Mouse (Mus musculus) G1E-ER4 (cell line): ENCODE results near the gene Secisbp2. TPM values are rescaled to one million over a fixed set of nuclear protein-coding genes. Genes with fewer than 3 reads are reported as not detected.

Experiments
- GATA1 ChIP-seq: IDR thresholded peaks from one replicate; pipeline ENCODE4 v1.8.0; 2012; ENCODE audit warnings: low read length, inconsistent platforms
- polyA plus RNA-seq: library from polyadenylated mRNA; stranded (reverse); fragments of >175 nt; gene quantifications from 2 replicates; pipeline ENCODE4 v1.2.3, GENCODE M21; 2012

Secisbp2 gene
- polyA plus RNA-seq = 26.4 and 27.8 TPM in 2 replicates

- no peak for TF ChIP-seq GATA1
These were observed at the start of gene Secisbp2 for GRCm38 (mm10) chr13:51651408-51652064. TSS of gene Secisbp2 (plus strand) at chr13:51651697.

DNA sequence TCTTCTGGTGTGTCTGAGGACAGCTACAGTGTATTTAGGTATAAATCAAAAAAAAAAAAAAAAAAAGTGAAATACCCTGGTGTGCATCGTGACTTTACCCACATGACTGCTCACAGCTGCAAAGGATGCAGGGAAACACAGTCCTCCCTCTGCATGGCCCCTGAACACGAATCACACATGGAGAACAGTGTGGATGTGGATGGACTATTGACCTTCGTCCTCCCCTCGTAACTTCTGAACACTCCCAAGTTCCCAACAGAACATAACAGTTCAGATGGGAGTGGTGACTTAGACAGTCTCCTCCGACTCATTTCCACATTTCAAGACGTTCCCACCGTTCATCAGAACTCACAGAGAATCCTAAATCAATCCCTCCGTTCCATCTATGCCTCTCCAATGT is 48.7 kb upstream of the Secisbp2 start:
- no peak for TF ChIP-seq GATA1

DNA sequence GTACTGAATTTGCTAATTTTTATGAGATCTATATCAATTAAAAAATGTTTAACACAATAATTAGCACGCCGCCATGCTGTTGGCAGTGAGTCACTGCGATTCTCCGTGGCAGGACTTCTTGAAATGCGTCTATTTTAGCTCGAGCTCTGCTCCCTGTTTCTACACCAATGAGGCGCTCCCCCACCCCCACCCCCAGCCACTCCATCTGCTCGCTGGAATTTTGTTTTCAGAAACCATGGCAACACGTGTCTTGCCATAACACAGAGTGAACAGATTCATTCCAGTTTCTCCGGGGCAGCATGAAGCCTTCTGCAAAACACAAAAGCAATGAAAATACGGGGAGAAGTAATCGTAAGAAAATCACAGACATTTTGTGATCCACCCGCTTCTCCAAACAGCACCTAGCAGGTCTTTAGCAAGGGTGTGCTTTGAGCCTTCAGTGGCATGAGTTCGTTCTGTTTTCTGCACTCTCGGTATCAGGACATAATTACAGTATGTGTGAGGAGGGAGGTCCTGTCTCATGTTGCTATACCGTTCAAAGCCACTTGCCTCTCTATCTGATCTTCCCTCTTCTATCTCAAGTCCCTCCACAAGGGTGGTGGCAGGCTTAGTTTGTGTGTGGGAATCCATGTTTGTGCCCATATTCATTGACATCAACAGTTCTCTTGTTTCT is 48.1 kb upstream of the Secisbp2 start:
- no peak for TF ChIP-seq GATA1

DNA sequence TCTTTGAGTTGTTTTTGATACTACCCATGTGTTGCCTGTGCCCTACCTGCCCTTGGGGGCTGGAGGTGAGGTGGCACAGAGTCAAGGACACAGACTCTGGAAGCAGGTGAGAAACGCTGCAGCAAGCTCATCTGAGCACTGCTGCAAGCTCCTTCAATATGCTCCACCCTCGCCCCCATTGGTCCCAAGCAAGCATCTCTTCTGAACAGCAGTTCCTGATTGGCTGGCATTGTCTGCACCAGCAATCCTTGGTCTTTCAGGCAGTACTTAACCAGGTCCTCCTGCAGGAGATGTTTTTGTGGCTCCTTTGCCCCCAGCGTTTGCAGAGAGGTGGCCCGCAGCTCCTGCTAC is 47.6 kb upstream of the Secisbp2 start:
- TF ChIP-seq GATA1 = no peak

GRCm38 (mm10) chr13:51609231-51609630 is 42.3 kb upstream of the Secisbp2 start:
- no peak for TF ChIP-seq GATA1

- TF ChIP-seq GATA1 = no peak
These were observed 40.4 kb upstream of the Secisbp2 start for GRCm38 (mm10) chr13:51611060-51611459.

DNA sequence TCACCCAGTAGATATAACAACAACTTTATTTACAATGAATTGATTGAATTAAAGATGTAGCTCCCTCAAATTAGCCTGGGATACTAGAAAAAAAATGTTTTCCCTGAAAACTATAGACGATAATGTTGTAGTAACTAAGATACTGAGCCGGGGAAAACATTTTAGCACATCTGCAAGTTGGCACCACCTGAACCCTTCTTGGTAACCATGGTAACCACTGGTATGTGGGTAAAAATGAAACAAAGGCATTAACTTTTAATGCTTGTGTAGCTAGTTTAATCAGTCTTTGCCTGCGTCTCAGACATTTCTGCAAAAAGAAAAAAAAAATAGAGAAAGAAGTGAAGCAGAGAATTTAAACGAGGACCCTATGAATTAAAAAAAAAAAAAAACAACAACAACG is 40.0 kb upstream of the Secisbp2 start:
- TF ChIP-seq GATA1 = no peak

DNA sequence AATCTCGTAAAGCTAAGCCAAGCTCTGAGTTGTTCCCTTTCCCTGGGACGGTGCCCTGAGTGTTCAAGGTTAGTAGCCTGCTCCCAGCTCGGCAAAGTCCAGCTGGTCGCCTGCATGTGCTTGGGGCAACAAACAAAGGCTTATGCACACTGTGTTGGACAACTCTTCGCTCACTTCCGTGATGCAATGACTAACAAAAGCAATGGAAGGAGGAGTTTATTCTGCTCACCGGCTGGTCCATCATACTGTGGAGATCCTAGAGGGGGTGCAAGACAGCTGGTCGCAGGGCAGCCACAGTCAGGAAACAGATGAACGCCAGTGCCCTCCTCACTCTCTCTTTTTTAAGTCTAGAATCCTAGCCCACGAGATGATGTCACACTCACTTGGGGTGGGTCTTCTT is 35.7 kb upstream of the Secisbp2 start:
- no peak for TF ChIP-seq GATA1

DNA sequence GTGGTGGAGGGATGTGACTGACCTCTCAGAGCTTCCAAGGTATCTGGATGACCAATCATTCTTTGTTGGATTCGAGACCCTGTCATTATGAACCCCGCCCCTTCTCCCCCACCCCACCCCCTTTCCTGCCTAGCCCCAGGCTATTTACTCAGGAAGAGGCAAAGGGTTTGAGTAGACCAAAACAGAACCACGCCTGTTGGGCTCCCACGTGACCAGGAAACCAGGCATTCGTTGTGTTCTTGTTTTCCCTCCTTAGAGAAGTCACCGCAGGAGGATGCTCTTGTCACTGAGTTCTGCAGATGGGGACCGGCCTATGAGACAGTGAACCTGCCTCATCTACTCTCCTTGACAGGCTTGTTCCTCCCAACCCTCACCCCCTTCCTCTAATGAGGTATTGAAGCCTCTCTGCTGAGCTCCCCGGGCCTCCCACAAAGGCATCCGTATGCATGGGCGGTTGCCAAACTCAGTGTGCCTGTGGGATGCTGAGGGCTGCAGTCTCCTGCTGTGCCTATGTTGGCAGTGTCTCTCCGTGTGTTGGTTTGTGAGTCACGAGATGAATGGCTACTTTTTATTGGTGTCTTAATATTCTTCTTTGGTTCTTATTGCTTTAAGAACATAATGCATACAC is 35.0 kb upstream of the Secisbp2 start:
- no peak for TF ChIP-seq GATA1

DNA sequence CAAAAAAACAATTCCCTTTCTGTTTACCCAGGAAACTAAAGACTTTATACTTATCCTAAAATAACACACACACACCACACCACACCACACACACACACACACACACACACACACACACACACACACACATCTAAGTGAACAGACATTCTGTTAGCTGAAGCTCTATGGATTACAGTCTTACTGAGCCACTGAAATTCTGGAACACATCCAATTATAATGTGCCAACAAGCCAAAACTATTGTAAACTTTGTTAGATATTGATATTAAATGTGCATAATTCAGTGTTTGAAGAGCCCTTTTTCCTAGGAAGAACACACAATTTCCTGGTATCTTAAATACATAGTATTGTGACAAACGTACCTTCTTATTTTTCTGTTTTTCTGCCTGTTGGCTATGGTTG is 34.2 kb upstream of the Secisbp2 start:
- no peak for TF ChIP-seq GATA1

GRCm38 (mm10) chr13:51617861-51618260 is 33.6 kb upstream of the Secisbp2 start:
- TF ChIP-seq GATA1 = no peak

DNA sequence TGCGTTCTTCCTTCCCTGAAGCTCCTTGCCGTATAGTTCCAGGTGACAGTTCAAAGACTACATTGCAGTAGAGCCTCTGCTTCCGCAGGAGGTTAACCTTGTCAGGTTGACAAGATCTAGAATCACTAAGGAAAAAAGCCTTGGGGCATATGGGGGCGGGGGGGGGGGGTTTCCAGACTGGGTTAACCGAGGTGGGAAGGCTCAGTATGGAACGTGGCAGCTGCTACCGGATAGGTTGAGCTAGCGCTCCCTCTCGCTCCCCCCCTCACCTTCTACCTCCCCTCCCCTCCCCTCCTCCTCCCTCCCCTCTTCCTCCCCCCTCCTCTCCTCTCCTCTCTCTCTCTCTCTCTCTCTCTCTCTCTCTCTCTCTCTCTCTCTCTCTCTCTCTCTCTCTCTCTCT is 32.9 kb upstream of the Secisbp2 start:
- TF ChIP-seq GATA1 = no peak

DNA sequence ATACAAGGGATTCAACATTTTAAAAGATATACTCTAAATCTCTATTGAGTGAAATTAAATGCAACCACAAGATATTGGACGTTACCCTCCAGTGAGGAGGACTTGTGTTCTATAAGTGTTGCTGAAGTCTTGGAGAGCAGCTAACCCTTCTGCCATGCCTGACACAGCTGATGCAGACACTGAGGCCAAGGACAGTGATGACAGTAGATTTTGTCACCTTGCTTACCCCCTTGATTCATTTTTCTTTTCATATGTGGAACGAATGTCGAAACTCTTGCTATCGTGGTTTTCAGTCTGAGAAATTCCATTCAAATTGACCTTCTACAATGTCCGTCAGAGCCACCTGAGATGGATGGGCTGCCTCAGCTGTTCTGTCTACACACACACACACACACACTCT is 28.9 kb upstream of the Secisbp2 start:
- no peak for TF ChIP-seq GATA1

DNA sequence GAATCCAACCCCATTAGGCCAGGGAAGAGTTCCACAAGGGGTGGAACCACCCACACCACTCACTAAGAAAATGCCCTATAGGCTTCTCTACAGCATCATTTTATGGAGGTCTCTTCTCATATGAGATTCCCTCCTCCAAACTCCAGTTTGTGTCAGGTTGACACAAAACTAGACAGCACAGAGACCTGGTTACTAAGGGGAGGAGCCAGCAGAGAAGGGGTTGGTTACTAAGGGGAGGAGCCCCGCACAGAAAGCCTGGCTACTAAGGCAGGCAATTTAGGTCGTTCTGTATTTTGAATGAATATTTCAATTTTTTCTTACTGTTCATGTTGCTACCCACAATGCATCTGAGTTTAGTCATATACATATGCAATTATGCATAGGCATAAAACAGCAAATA is 27.8 kb upstream of the Secisbp2 start:
- no peak for TF ChIP-seq GATA1

GRCm38 (mm10) chr13:51628273-51628848 is 23.1 kb upstream of the Secisbp2 start:
- TF ChIP-seq GATA1 = no peak

GRCm38 (mm10) chr13:51631354-51631992 is 20.0 kb upstream of the Secisbp2 start:
- TF ChIP-seq GATA1 = no peak
